Comparison of ENCODE assay signal across 24 mouse cellular contexts in the genomic region with DNA sequence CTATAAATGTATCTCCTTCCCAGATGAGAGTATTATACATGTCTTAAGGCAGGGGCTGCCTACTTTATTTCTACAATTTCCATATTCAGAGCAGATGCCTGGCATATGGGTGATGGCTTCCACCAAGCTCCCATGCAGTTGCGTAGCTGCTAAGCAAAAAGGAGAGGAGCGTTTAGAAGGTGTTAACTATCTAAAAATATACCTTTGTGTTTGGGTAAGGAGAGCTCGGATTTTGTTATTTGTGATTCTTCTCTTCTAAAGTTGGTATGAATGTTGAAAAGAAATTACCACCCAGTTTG. TPM values are rescaled to one million over a fixed set of nuclear protein-coding genes. Genes with fewer than 3 reads are reported as not detected.
DNase-seq lines count a peak whose midpoint lies in the region; ATAC-seq lines count a peak whose summit lies in the region.
"Had no signal": no experiment of that assay in that cellular context is flagged by ENCODE, and none has a peak within 500 bp of the region (broad histone marks: within the 10 kb centered on the region; RNA-seq: fewer than 3 reads in every experiment).

No protein-coding gene starts in this region.

- no peaks in the 10 kb centered on the region for H3K27me3 ChIP-seq in embryonic facial prominence, embryonic 15.5 days
- H3K27me3 ChIP-seq in midbrain, embryonic 16.5 days (ENCODE audit: control insufficient read depth, insufficient read depth, low read depth, low read length) = no peaks in the 10 kb centered on the region
- H3K27me3 ChIP-seq in hindbrain, embryonic 13.5 days = no peaks in the 10 kb centered on the region
- H3K27me3 ChIP-seq: hindbrain, embryonic 15.5 days; lung, embryonic 15.5 days; neural tube, embryonic 12.5 days; stomach, embryonic 15.5 days had no signal

- intact Hi-C loops in left cerebral cortex, postnatal 14 days (cut with DNase I) = no loop called here
- intact Hi-C loops in left cerebral cortex, postnatal 4 days (cut with DNase I) = no loop called here

- H3K4me1 ChIP-seq in embryonic facial prominence, embryonic 15.5 days = peaks cover 42% of the 10 kb centered on the region
- peaks cover 14% of the 10 kb centered on the region for H3K4me1 ChIP-seq in midbrain, embryonic 16.5 days (ENCODE audit: control insufficient read depth, insufficient read depth, low read length)
- H3K4me1 ChIP-seq in hindbrain, embryonic 13.5 days (replicated peaks) = peaks cover 21% of the 10 kb centered on the region
- H3K4me1 ChIP-seq: neural tube, embryonic 12.5 days had no signal

- 68% methylated on average over 3 of the region's 3 CpGs for WGBS in embryonic facial prominence, embryonic 15.5 days
- 96% methylated on average over 3 of the region's 3 CpGs for WGBS in midbrain, embryonic 16.5 days
- 93% methylated on average over 3 of the region's 3 CpGs for WGBS in hindbrain, embryonic 13.5 days

- ATAC-seq in embryonic facial prominence, embryonic 15.5 days (ENCODE audit: insufficient number of reproducible peaks, low FRiP score, low TSS enrichment, low read depth) = no peak
- no peak for ATAC-seq in midbrain, embryonic 16.5 days
- no peak for ATAC-seq in hindbrain, embryonic 13.5 days (ENCODE audit: low FRiP score)
- ATAC-seq: inflammation-experienced regulatory T-cells, adult 6 months had no signal

- no peak overlapping the region for H3K9ac ChIP-seq in embryonic facial prominence, embryonic 15.5 days
- no peak overlapping the region for H3K9ac ChIP-seq in midbrain, embryonic 16.5 days (ENCODE audit: low read depth, low read length)
- no peak overlapping the region for H3K9ac ChIP-seq in hindbrain, embryonic 13.5 days
- H3K9ac ChIP-seq: heart, embryonic 13.5 days; hindbrain, embryonic 15.5 days; lung, embryonic 15.5 days; neural tube, embryonic 12.5 days; stomach, embryonic 15.5 days had no signal

- no peak overlapping the region for H3K4me3 ChIP-seq in embryonic facial prominence, embryonic 15.5 days (replicated peaks)
- no peak overlapping the region for H3K4me3 ChIP-seq in midbrain, embryonic 16.5 days (ENCODE audit: low read depth, low read length)
- no peak overlapping the region for H3K4me3 ChIP-seq in hindbrain, embryonic 13.5 days
- H3K4me3 ChIP-seq: erythroblast, embryonic 14.5 days; heart, adult 2 months; heart, embryonic 13.5 days; hindbrain, embryonic 15.5 days; lung, embryonic 15.5 days; myocyte; neural tube, embryonic 12.5 days; stomach, embryonic 15.5 days had no signal

- H3K9me3 ChIP-seq in embryonic facial prominence, embryonic 15.5 days (replicated peaks) = no peaks in the 10 kb centered on the region
- no peaks in the 10 kb centered on the region for H3K9me3 ChIP-seq in midbrain, embryonic 16.5 days (replicated peaks; ENCODE audit: control insufficient read depth, low read length, poor library complexity, severe bottlenecking)
- H3K9me3 ChIP-seq in hindbrain, embryonic 13.5 days = no peaks in the 10 kb centered on the region
- H3K9me3 ChIP-seq: heart, embryonic 13.5 days; hindbrain, embryonic 15.5 days; lung, embryonic 15.5 days; neural tube, embryonic 12.5 days; stomach, embryonic 15.5 days had no signal

- peak overlapping the region; percentile 84 for H3K27ac ChIP-seq in embryonic facial prominence, embryonic 15.5 days (replicated peaks)
- no peak overlapping the region for H3K27ac ChIP-seq in midbrain, embryonic 16.5 days (ENCODE audit: low read length)
- H3K27ac ChIP-seq in hindbrain, embryonic 13.5 days = no peak overlapping the region
- H3K27ac ChIP-seq: heart, adult 2 months; heart, embryonic 13.5 days; hindbrain, embryonic 15.5 days; kidney, postnatal 0 days; lung, embryonic 15.5 days; neural tube, embryonic 12.5 days; stomach, embryonic 15.5 days had no signal

- peak; percentile 42 to 62 for DNase-seq in frontal cortex, adult 2 months (ENCODE audit: extremely low spot score in 1 of 2, low spot score in 1 of 2)
- DNase-seq in frontal cortex, postnatal 14 days (ENCODE audit: low spot score in 2 of 2) = no peak
- DNase-seq in left cerebral cortex, postnatal 14 days (ENCODE audit: low spot score in 2 of 2) = peak; percentile 39 to 55
- DNase-seq in left cerebral cortex, postnatal 4 days = no peak
- DNase-seq: adrenal gland, postnatal 25 days; cerebellum, adult 18-20 months; cerebellum, postnatal 14 days; heart, adult 2 months; kidney, postnatal 4 days; liver; thymus, postnatal 14 days had no signal

- no peaks in the 10 kb centered on the region for H3K36me3 ChIP-seq in embryonic facial prominence, embryonic 15.5 days
- no peaks in the 10 kb centered on the region for H3K36me3 ChIP-seq in midbrain, embryonic 16.5 days (ENCODE audit: control insufficient read depth, insufficient read depth, low read length)
- no peaks in the 10 kb centered on the region for H3K36me3 ChIP-seq in hindbrain, embryonic 13.5 days
- H3K36me3 ChIP-seq: heart, embryonic 13.5 days; hindbrain, embryonic 15.5 days; lung, embryonic 15.5 days; neural tube, embryonic 12.5 days; stomach, embryonic 15.5 days had no signal

- H3K4me2 ChIP-seq in embryonic facial prominence, embryonic 15.5 days (replicated peaks) = no peak overlapping the region
- H3K4me2 ChIP-seq in midbrain, embryonic 16.5 days (ENCODE audit: low read length) = no peak overlapping the region
- no peak overlapping the region for H3K4me2 ChIP-seq in hindbrain, embryonic 13.5 days
- H3K4me2 ChIP-seq: heart, embryonic 13.5 days; hindbrain, embryonic 15.5 days; lung, embryonic 15.5 days; midbrain, embryonic 11.5 days; neural tube, embryonic 12.5 days; stomach, embryonic 15.5 days had no signal

RNA-seq across cellular contexts. Expression of gene Cd44, which starts 41.3 kb away (rescaled TPM):
- 1.7 and 2.0 TPM in 2 replicates for polyA plus RNA-seq in frontal cortex, adult 2 months (2012; rRNA removed)
- 1 to 10 TPM; 7.0 to 8.4 TPM for total RNA-seq in left cerebral cortex, postnatal 14 days (2021)
- 10 to 100 TPM; 10.6 to 11.0 TPM for total RNA-seq in left cerebral cortex, postnatal 4 days (2021)
- 56.9 and 58.9 TPM in 2 replicates for polyA plus RNA-seq in embryonic facial prominence, embryonic 15.5 days (2015; fragmentation: Nextera tagmentation; extraction: Ambion mirVana)
- 2.5 TPM in 2 replicates for polyA plus RNA-seq in midbrain, embryonic 16.5 days (2015; fragmentation: Nextera tagmentation; extraction: Ambion mirVana)
- polyA plus RNA-seq in hindbrain, embryonic 13.5 days (2015; fragmentation: Nextera tagmentation; extraction: Ambion mirVana) = 2.7 and 3.0 TPM in 2 replicates

Comparison
In these comparisons a context has a peak if more than half of its experiments do, and no peak if none do; other contexts are left out.
1. DNase-seq: peak in frontal cortex, adult 2 months (2 of 2) and left cerebral cortex, postnatal 14 days (2 of 2); none in frontal cortex, postnatal 14 days (0 of 2) and left cerebral cortex, postnatal 4 days (single experiment).
2. RNA of gene Cd44, which starts 41.3 kb away (polyA plus RNA-seq): 56.9 to 58.9 TPM in embryonic facial prominence, embryonic 15.5 days; 2.7 to 3.0 TPM in hindbrain, embryonic 13.5 days, 2.5 TPM in midbrain, embryonic 16.5 days and 1.7 to 2.0 TPM in frontal cortex, adult 2 months; every median in the first group is over 10 times any median in the second.